Mouse (Mus musculus): ENCODE measurements around the gene Gm16485. TPM values are rescaled to one million over a fixed set of nuclear protein-coding genes. Genes with fewer than 3 reads are reported as not detected.

The Gm16485 gene
- polyA plus RNA-seq (2015; fragmentation: Illumina TruSeq; extraction: RNeasy Lipid Tissue Mini Kit (QIAGEN cat#74804); ENCODE audit: insufficient read depth, low read depth, low replicate concordance): not detected

GRCm38 (mm10) chr9:8971491-8971890 is at the start of gene Gm16485:
Gene Gm16485 (plus strand): TSS chr9:8971791.

Other genes starting within 250 kb of the Gm16485 start
- gene Pgr, start 72.0 kb upstream of the Gm16485 start, polyA plus RNA-seq (2015; fragmentation: Illumina TruSeq; extraction: RNeasy Lipid Tissue Mini Kit (QIAGEN cat#74804); ENCODE audit: insufficient read depth, low read depth, low replicate concordance): not detected